Mouse (Mus musculus): ENCODE results near the gene Ngdn. TPM values are rescaled to one million over a fixed set of nuclear protein-coding genes. Genes with fewer than 3 reads are reported as not detected.
"Not testable (repeated sequence)": the region's sequence is repeated elsewhere in the genome, so short reads cannot be mapped to it uniquely, and the experiment has no call there.

The Ngdn gene
- total RNA-seq, 2 experiments from 2014 or later = 50.2 to 75.3 TPM

- no peak for ATAC-seq (replicated peaks; ENCODE audit: poor library complexity, severe bottlenecking)
Observed at GRCm38 (mm10) chr14:54997297-54997696, 18.0 kb upstream of the Ngdn start.

- ATAC-seq (replicated peaks; ENCODE audit: poor library complexity, severe bottlenecking) = no peak
Observed at GRCm38 (mm10) chr14:54998680-54999079, 16.6 kb upstream of the Ngdn start.

DNA sequence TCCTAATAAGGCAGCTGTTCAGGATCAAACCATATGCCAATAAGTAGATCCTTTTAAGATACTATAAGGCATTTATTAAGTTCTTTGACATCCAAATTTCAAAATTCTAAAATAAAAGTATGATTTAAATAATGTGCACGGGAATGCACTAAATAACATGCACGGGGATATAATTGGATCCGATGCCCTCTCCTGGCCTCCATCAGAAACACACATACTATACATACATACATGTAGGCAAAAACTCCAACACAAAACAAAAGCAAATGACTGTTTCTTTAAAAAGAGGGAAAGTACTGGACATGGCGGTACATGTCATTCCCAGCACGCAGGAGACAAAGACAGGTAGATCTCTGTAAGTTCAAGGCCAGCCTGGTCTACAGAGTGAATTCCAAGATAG, 15.4 kb upstream of the Ngdn start:
- not testable (repeated sequence) for ATAC-seq (replicated peaks; ENCODE audit: poor library complexity, severe bottlenecking)

GRCm38 (mm10) chr14:55000814-55001213, 14.4 kb upstream of the Ngdn start:
- ATAC-seq (replicated peaks; ENCODE audit: poor library complexity, severe bottlenecking) = no peak

DNA sequence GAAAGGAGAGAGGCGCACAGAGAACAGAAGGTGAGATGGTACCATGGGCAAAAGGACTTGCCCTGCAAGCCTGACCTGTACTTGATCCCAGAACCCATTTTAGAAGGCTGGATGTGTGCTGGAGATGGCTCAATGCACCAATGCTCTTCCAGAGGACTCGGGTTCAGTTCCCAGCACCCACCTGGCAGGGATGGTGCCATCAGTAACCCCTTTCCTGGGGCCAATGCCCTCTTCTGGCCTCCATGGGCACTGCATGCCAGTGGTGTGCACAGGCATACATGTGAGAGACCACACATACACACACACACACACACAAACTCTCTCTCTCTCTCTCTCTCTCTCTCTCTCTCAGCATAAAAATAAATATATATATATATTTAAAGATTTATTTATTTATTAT, 13.8 kb upstream of the Ngdn start:
- ATAC-seq (replicated peaks; ENCODE audit: poor library complexity, severe bottlenecking) = no peak

- peak; percentile 81 for ATAC-seq (replicated peaks; ENCODE audit: poor library complexity, severe bottlenecking)
Observed at GRCm38 (mm10) chr14:55001938-55002686, 13.1 kb upstream of the Ngdn start.

- ATAC-seq (replicated peaks; ENCODE audit: poor library complexity, severe bottlenecking) = no peak
Observed at GRCm38 (mm10) chr14:55002687-55003120, 12.6 kb upstream of the Ngdn start.

DNA sequence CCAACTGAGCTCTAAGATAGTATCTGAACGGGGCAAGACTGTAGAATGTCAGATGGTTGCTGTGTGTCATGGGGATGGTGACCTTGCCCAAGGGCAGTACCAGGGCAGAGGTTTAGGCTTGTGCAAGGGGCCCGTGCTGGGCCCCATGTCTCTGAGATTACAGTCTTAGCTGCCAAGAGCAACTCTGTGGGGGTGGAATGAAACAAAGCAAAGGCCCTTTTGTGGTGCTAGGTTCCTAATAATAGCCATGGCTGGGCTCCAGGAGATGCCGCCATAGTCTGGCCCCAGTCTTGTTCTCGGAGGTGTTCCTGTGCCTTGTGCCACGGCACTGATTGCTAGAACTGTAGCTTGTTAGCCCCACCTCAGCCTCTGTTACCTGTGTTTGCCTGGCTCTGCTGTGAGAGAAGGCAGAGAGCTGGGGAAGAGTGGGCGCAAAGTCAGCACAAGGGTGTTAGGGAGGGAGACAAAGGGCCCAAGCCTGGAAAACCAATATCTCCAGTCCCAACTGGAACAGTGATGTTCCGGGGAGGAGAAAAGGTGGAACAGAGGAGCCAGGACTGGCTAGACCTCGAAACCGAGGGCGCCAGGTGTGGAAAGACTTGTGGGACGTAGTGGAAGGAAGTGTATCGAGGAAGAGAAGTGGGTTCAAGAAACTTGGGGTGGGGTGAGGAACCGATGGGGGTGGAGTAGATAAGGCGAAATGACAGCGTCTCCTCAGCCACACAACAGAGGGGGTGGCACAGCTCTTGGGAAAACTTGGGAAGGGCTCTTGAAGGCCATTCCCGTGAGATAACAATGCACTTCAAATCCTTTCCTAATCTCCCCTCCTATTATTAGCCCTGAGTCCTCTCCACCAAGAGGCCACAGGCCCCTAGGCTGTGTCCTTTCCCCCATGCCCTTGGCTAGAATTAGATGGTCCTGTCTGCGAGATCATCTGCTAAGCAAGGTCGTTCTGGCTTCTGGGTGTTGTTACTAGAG, 11.1 kb upstream of the Ngdn start:
- ATAC-seq (replicated peaks; ENCODE audit: poor library complexity, severe bottlenecking) = peak; percentile 40; the same call in 1 of the 2 replicates

- ATAC-seq (replicated peaks; ENCODE audit: poor library complexity, severe bottlenecking) = no peak
Observed at GRCm38 (mm10) chr14:55005506-55005905, 9.7 kb upstream of the Ngdn start.

- ATAC-seq (replicated peaks; ENCODE audit: poor library complexity, severe bottlenecking) = no peak
Observed at GRCm38 (mm10) chr14:55005967-55006366, 9.3 kb upstream of the Ngdn start.

DNA sequence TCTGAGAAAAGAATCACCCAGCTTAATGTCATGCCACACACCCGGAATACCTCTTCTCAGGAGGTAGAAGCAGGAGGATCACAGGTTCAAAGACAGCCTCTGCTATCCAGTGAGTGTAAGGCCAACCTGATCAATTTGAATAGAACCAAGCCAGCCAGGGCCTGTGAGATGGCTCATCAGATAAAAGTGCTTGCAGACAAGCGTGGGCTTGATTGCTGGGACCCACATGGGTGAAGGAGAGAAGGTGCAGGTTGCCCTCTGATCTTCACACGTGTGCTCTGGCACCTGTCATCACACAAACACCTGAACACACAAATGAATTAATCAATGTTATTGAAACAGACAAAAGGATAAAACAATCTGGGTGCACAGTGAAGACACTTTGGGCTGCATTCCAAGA, 8.7 kb upstream of the Ngdn start:
- ATAC-seq (replicated peaks; ENCODE audit: poor library complexity, severe bottlenecking) = no peak

GRCm38 (mm10) chr14:55007120-55007908, 7.9 kb upstream of the Ngdn start:
- no peak for ATAC-seq (replicated peaks; ENCODE audit: poor library complexity, severe bottlenecking)

GRCm38 (mm10) chr14:55008417-55008816, 6.8 kb upstream of the Ngdn start:
- no peak for ATAC-seq (replicated peaks; ENCODE audit: poor library complexity, severe bottlenecking)

GRCm38 (mm10) chr14:55011116-55011515, 4.1 kb upstream of the Ngdn start:
- no peak for ATAC-seq (replicated peaks; ENCODE audit: poor library complexity, severe bottlenecking)

DNA sequence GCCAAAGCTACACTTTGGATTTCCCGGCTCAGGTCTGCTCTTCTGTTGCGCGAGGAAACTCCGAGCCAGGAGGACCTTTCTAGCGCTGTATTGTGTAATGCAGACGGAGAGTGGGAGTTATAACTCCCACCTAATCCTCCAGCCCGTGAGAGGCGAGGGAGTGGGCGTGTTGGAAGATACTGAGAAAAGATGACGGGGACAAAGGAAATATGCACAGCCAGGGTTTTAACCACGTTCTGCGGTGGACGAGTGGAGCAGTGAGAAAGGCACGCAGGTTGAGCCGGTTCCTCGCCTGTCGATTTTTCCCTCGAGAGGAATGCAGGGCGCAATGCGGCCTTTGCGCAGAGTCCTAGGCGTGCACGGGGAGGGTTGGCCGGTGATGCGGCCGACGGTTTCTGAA, 663 bp upstream of the Ngdn start:
- peak; percentile 45 for ATAC-seq (replicated peaks; ENCODE audit: poor library complexity, severe bottlenecking)

DNA sequence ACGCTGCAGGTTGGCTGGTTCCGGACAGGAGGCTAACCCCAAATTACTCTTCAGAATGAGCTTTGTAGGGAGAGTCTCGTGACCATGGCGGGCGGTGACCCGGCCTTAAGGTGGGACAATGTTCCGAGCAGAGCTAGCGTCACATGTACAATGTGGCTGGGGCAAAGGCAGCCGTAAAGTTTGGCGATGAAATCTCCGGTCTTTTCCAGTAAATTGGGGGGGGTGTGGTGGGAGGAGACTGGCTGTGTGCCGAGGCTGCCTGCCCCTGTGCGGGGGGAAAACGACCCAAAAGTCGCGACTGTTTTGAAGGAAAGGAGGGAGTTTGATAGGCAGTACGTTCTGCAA, 485 bp downstream of the Ngdn start:
- peak; percentile 26 for ATAC-seq (replicated peaks; ENCODE audit: poor library complexity, severe bottlenecking)

DNA sequence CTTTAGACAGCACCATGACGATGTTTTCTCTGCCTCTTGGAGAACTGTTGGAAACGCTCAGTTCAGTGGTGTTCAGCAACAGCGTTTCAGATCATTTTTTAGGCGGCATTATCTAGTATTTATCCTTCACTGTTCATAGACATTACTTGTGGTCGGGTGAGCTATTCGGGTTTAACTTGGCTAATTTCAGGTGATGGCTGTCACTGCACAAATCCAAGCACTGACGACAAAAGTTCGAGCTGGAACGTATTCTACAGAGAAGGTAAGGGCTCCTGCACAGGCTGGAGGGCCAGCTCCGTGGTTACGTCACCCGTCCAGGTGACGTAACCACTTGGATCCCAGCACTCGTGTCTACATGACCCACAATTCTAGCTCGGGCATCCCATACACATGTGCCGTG, 1.6 kb downstream of the Ngdn start:
- no peak for ATAC-seq (replicated peaks; ENCODE audit: poor library complexity, severe bottlenecking)

- no peak for ATAC-seq (replicated peaks; ENCODE audit: poor library complexity, severe bottlenecking)
Observed at GRCm38 (mm10) chr14:55020394-55020793, 5.1 kb downstream of the Ngdn start.

DNA sequence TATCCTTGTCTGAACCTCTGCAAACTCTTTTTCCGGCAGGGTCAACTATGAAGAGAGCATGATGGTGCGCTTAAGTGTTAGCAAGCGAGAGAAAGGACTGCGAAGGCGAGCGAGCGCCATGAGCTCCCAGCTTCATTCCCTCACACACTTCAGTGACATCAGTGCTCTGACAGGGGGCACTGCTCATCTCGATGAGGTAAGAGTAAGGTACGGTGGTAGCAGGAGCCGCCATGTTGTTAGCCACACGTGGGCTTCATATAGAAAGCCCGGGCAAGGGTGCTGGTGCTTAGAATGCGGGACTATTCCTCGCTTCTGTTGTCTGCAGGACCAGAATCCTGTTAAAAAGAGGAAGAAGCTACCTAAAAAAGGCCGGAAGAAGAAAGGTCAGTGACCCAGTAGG, 7.8 kb downstream of the Ngdn start:
- no peak for ATAC-seq (replicated peaks; ENCODE audit: poor library complexity, severe bottlenecking)

DNA sequence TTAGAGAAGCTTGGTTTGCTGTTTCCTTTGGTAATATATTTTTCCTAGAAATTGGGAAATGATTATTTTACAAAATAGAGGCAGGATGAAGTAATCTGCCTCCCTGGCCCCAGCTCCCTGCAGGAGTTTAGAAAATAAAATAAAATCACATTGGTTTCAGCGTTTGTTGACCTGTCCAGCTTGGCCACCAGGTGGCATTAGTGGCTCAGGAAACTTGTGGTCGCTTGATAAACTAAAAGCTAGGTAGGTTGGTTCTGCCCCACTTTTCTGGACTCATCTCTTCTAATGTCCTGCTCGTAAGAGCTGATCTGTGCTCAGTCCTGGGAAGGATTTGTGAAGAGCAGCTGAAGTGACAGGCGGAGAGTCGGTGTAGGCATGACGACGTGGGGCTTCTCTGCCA, 9.0 kb downstream of the Ngdn start:
- peak; percentile 30; the same call in 1 of the 2 replicates for ATAC-seq (replicated peaks; ENCODE audit: poor library complexity, severe bottlenecking)

GRCm38 (mm10) chr14:55025527-55025926, 10.3 kb downstream of the Ngdn start:
- no peak for ATAC-seq (replicated peaks; ENCODE audit: poor library complexity, severe bottlenecking)
